In genomic region chr10:7682249-7682648, GRCm38 (mm10) we compare ENCODE assay signal across 8 mouse cellular contexts. TPM values are rescaled to one million over a fixed set of nuclear protein-coding genes. Genes with fewer than 3 reads are reported as not detected.
DNase-seq lines count a peak whose midpoint lies in the region; ATAC-seq and TF ChIP-seq lines count a peak whose summit lies in the region.

No protein-coding gene starts in this region.

- peak overlapping the region; percentile 95 for H3K4me3 ChIP-seq in erythroblast, embryonic 14.5 days (replicated peaks)
- peak overlapping the region; percentile 80 to 99 (median 98) for H3K4me3 ChIP-seq in CH12.LX (replicated peaks in 1 of 3; ENCODE audit: low read depth in 2 of 3, low read length in 2 of 3, poor library complexity in 1 of 3)
- peak overlapping the region; percentile 99 for H3K4me3 ChIP-seq in forebrain, postnatal 0 days (ENCODE audit: low read depth, low read length)
- peak overlapping the region; percentile 66 to 89; a peak in 3 of 4 replicates for H3K4me3 ChIP-seq in liver, embryonic 14.5 days (ENCODE audit: insufficient read depth in 1 of 2, low read depth in 2 of 2, low read length in 2 of 2)

- no peak for TF ChIP-seq CTCF in CH12.LX (conservative IDR thresholded peaks at IDR 0.05 in 1 of 2, IDR thresholded peaks at IDR 0.05 in 1 of 2; ENCODE audit: low read depth in 2 of 2, low read length in 2 of 2)
- TF ChIP-seq CTCF in forebrain, postnatal 0 days (IDR thresholded peaks at IDR 0.05; ENCODE audit: low read depth) = no peak
- TF ChIP-seq CTCF in liver, embryonic 14.5 days (IDR thresholded peaks at IDR 0.05; ENCODE audit: low read depth) = no peak

- no peak for TF ChIP-seq POLR2A in CH12.LX (IDR thresholded peaks at IDR 0.05; ENCODE audit: low read depth, low read length)

- 60% methylated on average over 3 of the region's 3 CpGs for WGBS in forebrain, postnatal 0 days
- 32% methylated on average over 3 of the region's 3 CpGs for WGBS in liver, embryonic 14.5 days (ENCODE audit: insufficient replicate concordance)

- no peaks in the 10 kb centered on the region for H3K27me3 ChIP-seq in erythroblast, embryonic 14.5 days (ENCODE audit: control insufficient read depth)
- H3K27me3 ChIP-seq in CH12.LX (replicated peaks) = no peaks in the 10 kb centered on the region
- no peaks in the 10 kb centered on the region for H3K27me3 ChIP-seq in forebrain, postnatal 0 days (ENCODE audit: insufficient read depth, low read length)
- no peaks in the 10 kb centered on the region for H3K27me3 ChIP-seq in liver, embryonic 14.5 days (ENCODE audit: control insufficient read depth, insufficient read depth, low read length)

- TF ChIP-seq RAD21 in CH12.LX (IDR thresholded peaks at IDR 0.05; ENCODE audit: low read depth, low read length) = no peak

- ATAC-seq in erythroblast, adult 5-6 weeks (replicated peaks; ENCODE audit: low FRiP score, poor library complexity, severe bottlenecking) = no peak
- no peak for ATAC-seq in forebrain, postnatal 0 days
- ATAC-seq in liver, embryonic 14.5 days (ENCODE audit: insufficient read depth) = no peak

- TF ChIP-seq EP300 in CH12.LX (IDR thresholded peaks at IDR 0.05; ENCODE audit: low read length) = no peak
- no peak for TF ChIP-seq EP300 in liver, embryonic 14.5 days (IDR thresholded peaks at IDR 0.05; ENCODE audit: low read depth)

- H3K4me2 ChIP-seq in CH12.LX (ENCODE audit: insufficient read depth, low read depth, poor library complexity, severe bottlenecking) = peak overlapping the region; percentile 85
- H3K4me2 ChIP-seq in forebrain, postnatal 0 days (ENCODE audit: low read depth) = peak overlapping the region; percentile 76
- peak overlapping the region; percentile 75 for H3K4me2 ChIP-seq in liver, embryonic 14.5 days (ENCODE audit: low read depth)

- in situ Hi-C loops in CH12.LX (cut with MboI; ENCODE audit: low pct_ligation_motif_present, low pct_unique_long_range_greater_than_20kb, low sequenced_read_pairs) = no loop called here

- H3K9ac ChIP-seq in CH12.LX (ENCODE audit: insufficient read depth, low read depth) = peak overlapping the region; percentile 90
- peak overlapping the region; percentile 98; the same call in 1 of the 2 replicates for H3K9ac ChIP-seq in forebrain, postnatal 0 days
- peak overlapping the region; percentile 91 for H3K9ac ChIP-seq in liver, embryonic 14.5 days (replicated peaks)

- peaks cover 87% of the 10 kb centered on the region for H3K79me2 ChIP-seq in CH12.LX (replicated peaks; ENCODE audit: control insufficient read depth, extremely low read depth, insufficient read depth, poor library complexity, severe bottlenecking)

- H3K9me3 ChIP-seq in erythroblast, embryonic 14.5 days (ENCODE audit: control insufficient read depth, low read length) = no peaks in the 10 kb centered on the region
- H3K9me3 ChIP-seq in CH12.LX (replicated peaks; ENCODE audit: low read length) = peaks cover 3% of the 10 kb centered on the region
- no peaks in the 10 kb centered on the region for H3K9me3 ChIP-seq in forebrain, postnatal 0 days (ENCODE audit: low read length)
- no peaks in the 10 kb centered on the region for H3K9me3 ChIP-seq in liver, embryonic 14.5 days (ENCODE audit: control insufficient read depth, low read length)

- H3K36me3 ChIP-seq in erythroblast, embryonic 14.5 days (ENCODE audit: control insufficient read depth) = peaks cover 49% of the 10 kb centered on the region
- peaks cover 19 to 53% of the 10 kb centered on the region in 2 experiments for H3K36me3 ChIP-seq in CH12.LX (replicated peaks in 1 of 2; ENCODE audit: control insufficient read depth in 1 of 2, insufficient read depth in 1 of 2, low read length in 1 of 2)
- H3K36me3 ChIP-seq in forebrain, postnatal 0 days (ENCODE audit: insufficient read depth) = 0 out of 2 replicates have a peak, but pooled peaks cover 8% of the 10 kb centered on the region
- H3K36me3 ChIP-seq in liver, embryonic 14.5 days (replicated peaks; ENCODE audit: control insufficient read depth, insufficient read depth, low read depth) = peaks cover 15% of the 10 kb centered on the region

- no peak overlapping the region for H3K27ac ChIP-seq in CH12.LX (ENCODE audit: insufficient read depth, low read depth)
- H3K27ac ChIP-seq in forebrain, postnatal 0 days (ENCODE audit: low read depth, low read length) = no peak overlapping the region
- no peak overlapping the region for H3K27ac ChIP-seq in liver, embryonic 14.5 days

- dilution Hi-C loops in CH12.LX (cut with MboI; ENCODE audit: extremely low pct_ligation_motif_present, extremely low pct_unique_long_range_greater_than_20kb, low sequenced_read_pairs) = no loop called here

- peaks cover 52% of the 10 kb centered on the region for H3K4me1 ChIP-seq in erythroblast, embryonic 14.5 days (ENCODE audit: control insufficient read depth)
- peaks cover 9 to 43% of the 10 kb centered on the region in 2 experiments for H3K4me1 ChIP-seq in CH12.LX (ENCODE audit: control insufficient read depth in 1 of 2, insufficient read depth in 2 of 2)
- peaks cover 25% of the 10 kb centered on the region for H3K4me1 ChIP-seq in forebrain, postnatal 0 days (ENCODE audit: insufficient read depth)
- peaks cover 12 to 14% of the 10 kb centered on the region in 2 experiments for H3K4me1 ChIP-seq in liver, embryonic 14.5 days (replicated peaks; ENCODE audit: control insufficient read depth in 2 of 2, insufficient read depth in 2 of 2, low read length in 1 of 2)

- no peak for DNase-seq in CH12.LX (ENCODE audit: extremely low read depth)
- no peak for DNase-seq in forebrain, postnatal 0 days
- DNase-seq in liver, embryonic 14.5 days (ENCODE audit: low read depth in 3 of 3, low spot score in 3 of 3) = no peak
- DNase-seq in thymus, postnatal 25 days = no peak
- DNase-seq in thymus, postnatal 10 days (ENCODE audit: low spot score in 2 of 2) = no peak
- no peak for DNase-seq in urinary bladder, postnatal 25 days (ENCODE audit: low spot score)

TF ChIP-seq in CH12.LX, 34 proteins besides CTCF, POLR2A, EP300 and RAD21:
- TF ChIP-seq SIN3A (IDR thresholded peaks at IDR 0.05; ENCODE audit: low read length) (0 out of 2 replicates have a peak, but pooled peaks have one; percentile 5), MEF2A (IDR thresholded peaks at IDR 0.05; ENCODE audit: borderline replicate concordance, low read depth, low read length) (no peak), RCOR1 (conservative IDR thresholded peaks at IDR 0.05; ENCODE audit: low read depth, low read length) (no peak), ETS1 (conservative IDR thresholded peaks at IDR 0.05; ENCODE audit: low read depth, low read length) (no peak), ZKSCAN1 (IDR thresholded peaks at IDR 0.05; ENCODE audit: borderline replicate concordance, low read depth, low read length) (no peak)
TF ChIP-seq in CH12.LX: peak in this region for 1.

RNA-seq across cellular contexts. Expression of gene Lats1, which starts 1.2 kb away (rescaled TPM):
- polyA plus RNA-seq in erythroblast, embryonic 14.5 days (2012) = 0.15 and 0.16 TPM in 2 replicates
- 6.9 and 8.5 TPM in 2 replicates for total RNA-seq in erythroblast, adult 5-6 weeks (2015; ENCODE audit: low replicate concordance)
- total RNA-seq in erythroblast, adult 5-6 weeks (2017; ENCODE audit: low replicate concordance) = 5.2 and 6.5 TPM in 2 replicates
- total RNA-seq in CH12.LX (2012; rRNA removed) = 8.5 and 9.2 TPM in 2 replicates
- 12.4 and 13.4 TPM in 2 replicates for total RNA-seq in CH12.LX (2014; rRNA removed)
- 11.6 and 12.3 TPM in 2 replicates for polyA plus RNA-seq in CH12.LX (2012; ENCODE audit: insufficient read length, low read depth)
- 38.3 and 54.6 TPM in 2 replicates for total RNA-seq in forebrain, postnatal 0 days (2014; rRNA removed)
- polyA plus RNA-seq in forebrain, postnatal 0 days (2015; fragmentation: Nextera tagmentation; extraction: Ambion mirVana) = 5.0 and 7.4 TPM in 2 replicates
- polyA plus RNA-seq in liver, embryonic 14.5 days (2012; rRNA removed) = 3.9 and 4.7 TPM in 2 replicates
- polyA plus RNA-seq in liver, embryonic 14.5 days (2014; fragmentation: Nextera tagmentation; extraction: Ambion mirVana) = 2.8 and 3.7 TPM in 2 replicates

RNA-seq across cellular contexts. Expression of gene Pcmt1, which starts 1.3 kb away (rescaled TPM):
- polyA plus RNA-seq in erythroblast, embryonic 14.5 days (2012) = 8.2 and 8.5 TPM in 2 replicates
- total RNA-seq in erythroblast, adult 5-6 weeks (2015; ENCODE audit: low replicate concordance) = 22.7 and 30.5 TPM in 2 replicates
- 33.7 and 42.5 TPM in 2 replicates for total RNA-seq in erythroblast, adult 5-6 weeks (2017; ENCODE audit: low replicate concordance)
- total RNA-seq in CH12.LX (2012; rRNA removed) (44.4 and 53.7 TPM in 2 replicates), CH12.LX (2014; rRNA removed) (62.2 and 64.5 TPM in 2 replicates)
- polyA plus RNA-seq in CH12.LX (2012; ENCODE audit: insufficient read length, low read depth) = 56.5 and 58.2 TPM in 2 replicates
- total RNA-seq in forebrain, postnatal 0 days (2014; rRNA removed) = 90.0 and 92.3 TPM in 2 replicates
- 165 and 178 TPM in 2 replicates for polyA plus RNA-seq in forebrain, postnatal 0 days (2015; fragmentation: Nextera tagmentation; extraction: Ambion mirVana)
- polyA plus RNA-seq in liver, embryonic 14.5 days (2012; rRNA removed) = 29.4 and 41.6 TPM in 2 replicates
- 95.4 and 98.7 TPM in 2 replicates for polyA plus RNA-seq in liver, embryonic 14.5 days (2014; fragmentation: Nextera tagmentation; extraction: Ambion mirVana)

RNA-seq across cellular contexts. Expression of gene Nup43, which starts 14.9 kb away (rescaled TPM):
- polyA plus RNA-seq in erythroblast, embryonic 14.5 days (2012) = 0.03 and 0.23 TPM in 2 replicates
- 3.6 and 23.8 TPM in 2 replicates for total RNA-seq in erythroblast, adult 5-6 weeks (2015; ENCODE audit: low replicate concordance)
- total RNA-seq in erythroblast, adult 5-6 weeks (2017; ENCODE audit: low replicate concordance) = 5.4 and 7.2 TPM in 2 replicates
- total RNA-seq in CH12.LX (2012; rRNA removed) (47.9 and 53.8 TPM in 2 replicates), CH12.LX (2014; rRNA removed) (117 and 138 TPM in 2 replicates)
- 66.7 and 73.5 TPM in 2 replicates for polyA plus RNA-seq in CH12.LX (2012; ENCODE audit: insufficient read length, low read depth)
- total RNA-seq in forebrain, postnatal 0 days (2014; rRNA removed) = 10.5 and 15.2 TPM in 2 replicates
- polyA plus RNA-seq in forebrain, postnatal 0 days (2015; fragmentation: Nextera tagmentation; extraction: Ambion mirVana) = 19.1 and 21.7 TPM in 2 replicates
- polyA plus RNA-seq in liver, embryonic 14.5 days (2012; rRNA removed) = 15.7 and 19.7 TPM in 2 replicates
- polyA plus RNA-seq in liver, embryonic 14.5 days (2014; fragmentation: Nextera tagmentation; extraction: Ambion mirVana) = 29.7 and 31.2 TPM in 2 replicates

RNA-seq across cellular contexts. Expression of gene Katna1, which starts 43.6 kb away (rescaled TPM):
- polyA plus RNA-seq in erythroblast, embryonic 14.5 days (2012) = 0.19 and 0.23 TPM in 2 replicates
- total RNA-seq in erythroblast, adult 5-6 weeks (2015; ENCODE audit: low replicate concordance) = 39.1 and 45.5 TPM in 2 replicates
- 29.6 and 32.5 TPM in 2 replicates for total RNA-seq in erythroblast, adult 5-6 weeks (2017; ENCODE audit: low replicate concordance)
- 36.2 and 37.3 TPM in 2 replicates for total RNA-seq in CH12.LX (2012; rRNA removed)
- 58.5 and 64.2 TPM in 2 replicates for total RNA-seq in CH12.LX (2014; rRNA removed)
- 45.6 and 47.4 TPM in 2 replicates for polyA plus RNA-seq in CH12.LX (2012; ENCODE audit: insufficient read length, low read depth)
- total RNA-seq in forebrain, postnatal 0 days (2014; rRNA removed) = 17.8 and 18.7 TPM in 2 replicates
- polyA plus RNA-seq in forebrain, postnatal 0 days (2015; fragmentation: Nextera tagmentation; extraction: Ambion mirVana) = 18.8 and 20.3 TPM in 2 replicates
- polyA plus RNA-seq in liver, embryonic 14.5 days (2012; rRNA removed) = 3.3 and 6.9 TPM in 2 replicates
- 31.6 and 31.9 TPM in 2 replicates for polyA plus RNA-seq in liver, embryonic 14.5 days (2014; fragmentation: Nextera tagmentation; extraction: Ambion mirVana)

Comparison
In these comparisons a context has a peak if more than half of its experiments do, and no peak if none do; other contexts are left out.
1. RNA of gene Nup43, which starts 14.9 kb away (polyA plus RNA-seq): 66.7 to 73.5 TPM in CH12.LX, 15.7 to 31.2 TPM in liver, embryonic 14.5 days and 19.1 to 21.7 TPM in forebrain, postnatal 0 days; 0.03 to 0.23 TPM in erythroblast, embryonic 14.5 days; every median in the first group is over 10 times any median in the second.
2. Peak in every context shown above with its lines, with median percentiles within 50 percentile points of each other: H3K4me3 ChIP-seq, H3K4me2 ChIP-seq and H3K9ac ChIP-seq.